Mouse (Mus musculus): Measurements from ENCODE around the gene Pcnx2. TPM values are rescaled to one million over a fixed set of nuclear protein-coding genes. Genes with fewer than 3 reads are reported as not detected.
A peak's percentile ranks its signal among the peaks of the same experiment; 100 is the strongest.

Gene Pcnx2
- polyA plus RNA-seq, 1 experiment from 2014 or later = 0.74 TPM

GRCm38 (mm10) chr8:125919560-125919959 is 21.4 kb upstream of the Pcnx2 start:
- Histone ChIP-seq H3K9ac (ENCODE audit: low read length) (no peak overlapping the region), H3K9me3 (ENCODE audit: control insufficient read depth, low read length) (no peaks in the 10 kb centered on the region), H3K36me3 (ENCODE audit: control insufficient read depth, insufficient read depth, low read length) (no peaks in the 10 kb centered on the region), H3K27me3 (ENCODE audit: control insufficient read depth, insufficient read depth, low read length) (no peaks in the 10 kb centered on the region), H3K4me3 (ENCODE audit: low read depth, low read length) (no peak overlapping the region), H3K27ac (ENCODE audit: low read depth, low read length) (no peak overlapping the region), H3K4me1 (ENCODE audit: control insufficient read depth, insufficient read depth, low read length) (no peaks in the 10 kb centered on the region), H3K4me2 (no peak overlapping the region)
- ATAC-seq (ENCODE audit: low FRiP score) (no peak), DNase-seq (ENCODE audit: low spot score, missing footprints) (no peak)
- WGBS = 49% methylated on average over 8 of the region's 8 CpGs

DNA sequence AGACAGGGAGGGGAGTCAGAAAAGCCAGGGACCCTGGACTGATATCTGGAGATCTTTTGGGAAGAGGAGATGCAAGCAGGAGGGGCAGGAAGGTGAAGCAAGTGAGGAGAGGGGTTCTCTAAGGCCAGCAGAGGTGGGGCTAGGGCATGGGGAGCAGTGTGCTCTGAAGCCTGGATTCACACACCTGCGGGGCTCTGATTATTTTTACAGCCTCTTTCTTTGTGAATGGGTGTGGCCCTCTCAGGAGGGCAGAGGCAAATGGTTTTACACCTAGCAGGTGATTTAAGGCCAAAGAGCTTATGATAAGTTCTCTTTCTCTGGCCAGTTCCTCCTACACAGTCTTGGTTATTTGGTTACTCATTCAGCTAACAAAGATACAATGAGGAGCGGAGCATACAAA is 20.6 kb upstream of the Pcnx2 start:
- DNase-seq (ENCODE audit: low spot score, missing footprints) (no peak), ATAC-seq (ENCODE audit: low FRiP score) (no peak)
- no peak overlapping the region for H3K27ac ChIP-seq (ENCODE audit: low read depth, low read length)
- H3K27me3 ChIP-seq (ENCODE audit: control insufficient read depth, insufficient read depth, low read length) = no peaks in the 10 kb centered on the region
- H3K9me3 ChIP-seq (ENCODE audit: control insufficient read depth, low read length) = no peaks in the 10 kb centered on the region
- H3K36me3 ChIP-seq (ENCODE audit: control insufficient read depth, insufficient read depth, low read length) = no peaks in the 10 kb centered on the region
- H3K4me2 ChIP-seq = no peak overlapping the region
- H3K4me3 ChIP-seq (ENCODE audit: low read depth, low read length) = no peak overlapping the region
- no peaks in the 10 kb centered on the region for H3K4me1 ChIP-seq (ENCODE audit: control insufficient read depth, insufficient read depth, low read length)
- H3K9ac ChIP-seq (ENCODE audit: low read length) = no peak overlapping the region
- WGBS = 82% methylated on average over 2 of the region's 2 CpGs

GRCm38 (mm10) chr8:125917013-125917412 is 18.9 kb upstream of the Pcnx2 start:
- no peak for ATAC-seq (ENCODE audit: low FRiP score)
- WGBS = 82% methylated on average over 10 of the region's 10 CpGs

DNA sequence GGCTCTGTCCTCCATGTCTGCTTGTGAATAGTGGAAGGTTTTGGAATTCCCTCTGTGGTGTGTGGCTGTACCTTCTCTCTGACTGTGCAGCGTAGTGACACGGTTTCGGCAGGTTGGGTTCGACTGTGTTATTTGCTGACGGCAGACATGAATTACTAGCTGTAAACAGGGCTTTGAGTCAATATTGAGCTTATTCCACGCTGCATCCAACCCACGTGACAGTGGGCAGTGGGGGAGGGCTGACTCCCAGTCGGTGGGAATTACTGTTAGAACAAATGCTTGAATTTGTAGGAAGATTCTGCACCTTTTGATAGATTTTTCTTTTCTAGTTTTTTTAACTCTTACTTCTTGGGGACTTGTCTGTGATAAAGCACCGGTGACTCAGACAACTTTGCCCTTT is 16.3 kb upstream of the Pcnx2 start:
- DNase-seq (ENCODE audit: low spot score, missing footprints) = no peak
- WGBS = 84% methylated on average over 9 of the region's 9 CpGs
- Histone ChIP-seq H3K9me3 (ENCODE audit: control insufficient read depth, low read length) (no peaks in the 10 kb centered on the region), H3K27me3 (ENCODE audit: control insufficient read depth, insufficient read depth, low read length) (peaks cover 37% of the 10 kb centered on the region), H3K4me3 (ENCODE audit: low read depth, low read length) (no peak overlapping the region), H3K4me1 (ENCODE audit: control insufficient read depth, insufficient read depth, low read length) (peaks cover 11% of the 10 kb centered on the region), H3K4me2 (no peak overlapping the region), H3K27ac (ENCODE audit: low read depth, low read length) (no peak overlapping the region), H3K36me3 (ENCODE audit: control insufficient read depth, insufficient read depth, low read length) (no peaks in the 10 kb centered on the region), H3K9ac (ENCODE audit: low read length) (no peak overlapping the region)
- ATAC-seq (ENCODE audit: low FRiP score) = no peak

More at GRCm38 (mm10) chr8:125917013-125917412, 18.9 kb upstream of the Pcnx2 start:
- Histone ChIP-seq H3K27ac (ENCODE audit: low read depth, low read length) (no peak overlapping the region), H3K9ac (ENCODE audit: low read length) (no peak overlapping the region), H3K27me3 (ENCODE audit: control insufficient read depth, insufficient read depth, low read length) (peaks cover 11% of the 10 kb centered on the region), H3K36me3 (ENCODE audit: control insufficient read depth, insufficient read depth, low read length) (no peaks in the 10 kb centered on the region), H3K4me3 (ENCODE audit: low read depth, low read length) (no peak overlapping the region), H3K4me1 (ENCODE audit: control insufficient read depth, insufficient read depth, low read length) (no peaks in the 10 kb centered on the region), H3K4me2 (no peak overlapping the region), H3K9me3 (ENCODE audit: control insufficient read depth, low read length) (no peaks in the 10 kb centered on the region)
- no peak for DNase-seq (ENCODE audit: low spot score, missing footprints)

- Histone ChIP-seq H3K27me3 (ENCODE audit: control insufficient read depth, insufficient read depth, low read length) (peaks cover 49% of the 10 kb centered on the region), H3K27ac (ENCODE audit: low read depth, low read length) (no peak overlapping the region), H3K4me2 (no peak overlapping the region), H3K9ac (ENCODE audit: low read length) (no peak overlapping the region), H3K4me3 (ENCODE audit: low read depth, low read length) (no peak overlapping the region), H3K9me3 (ENCODE audit: control insufficient read depth, low read length) (no peaks in the 10 kb centered on the region), H3K36me3 (ENCODE audit: control insufficient read depth, insufficient read depth, low read length) (no peaks in the 10 kb centered on the region), H3K4me1 (ENCODE audit: control insufficient read depth, insufficient read depth, low read length) (peaks cover 11% of the 10 kb centered on the region)
- DNase-seq (ENCODE audit: low spot score, missing footprints) = no peak
- WGBS = 74% methylated on average over 4 of the region's 4 CpGs
- no peak for ATAC-seq (ENCODE audit: low FRiP score)
These were observed 15.1 kb upstream of the Pcnx2 start for GRCm38 (mm10) chr8:125913206-125913605.

GRCm38 (mm10) chr8:125911229-125911580 is 13.1 kb upstream of the Pcnx2 start:
- ATAC-seq (ENCODE audit: low FRiP score) (no peak), DNase-seq (ENCODE audit: low spot score, missing footprints) (no peak)
- Histone ChIP-seq H3K27me3 (ENCODE audit: control insufficient read depth, insufficient read depth, low read length) (peaks cover 53% of the 10 kb centered on the region), H3K4me1 (ENCODE audit: control insufficient read depth, insufficient read depth, low read length) (peaks cover 11% of the 10 kb centered on the region), H3K27ac (ENCODE audit: low read depth, low read length) (no peak overlapping the region), H3K4me2 (peak overlapping the region; percentile 90), H3K4me3 (ENCODE audit: low read depth, low read length) (peak overlapping the region; percentile 43), H3K9ac (ENCODE audit: low read length) (peak overlapping the region; percentile 33; the same call in 1 of the 2 replicates), H3K36me3 (ENCODE audit: control insufficient read depth, insufficient read depth, low read length) (no peaks in the 10 kb centered on the region), H3K9me3 (ENCODE audit: control insufficient read depth, low read length) (no peaks in the 10 kb centered on the region)
- WGBS = 4% methylated on average over 31 of the region's 31 CpGs

DNA sequence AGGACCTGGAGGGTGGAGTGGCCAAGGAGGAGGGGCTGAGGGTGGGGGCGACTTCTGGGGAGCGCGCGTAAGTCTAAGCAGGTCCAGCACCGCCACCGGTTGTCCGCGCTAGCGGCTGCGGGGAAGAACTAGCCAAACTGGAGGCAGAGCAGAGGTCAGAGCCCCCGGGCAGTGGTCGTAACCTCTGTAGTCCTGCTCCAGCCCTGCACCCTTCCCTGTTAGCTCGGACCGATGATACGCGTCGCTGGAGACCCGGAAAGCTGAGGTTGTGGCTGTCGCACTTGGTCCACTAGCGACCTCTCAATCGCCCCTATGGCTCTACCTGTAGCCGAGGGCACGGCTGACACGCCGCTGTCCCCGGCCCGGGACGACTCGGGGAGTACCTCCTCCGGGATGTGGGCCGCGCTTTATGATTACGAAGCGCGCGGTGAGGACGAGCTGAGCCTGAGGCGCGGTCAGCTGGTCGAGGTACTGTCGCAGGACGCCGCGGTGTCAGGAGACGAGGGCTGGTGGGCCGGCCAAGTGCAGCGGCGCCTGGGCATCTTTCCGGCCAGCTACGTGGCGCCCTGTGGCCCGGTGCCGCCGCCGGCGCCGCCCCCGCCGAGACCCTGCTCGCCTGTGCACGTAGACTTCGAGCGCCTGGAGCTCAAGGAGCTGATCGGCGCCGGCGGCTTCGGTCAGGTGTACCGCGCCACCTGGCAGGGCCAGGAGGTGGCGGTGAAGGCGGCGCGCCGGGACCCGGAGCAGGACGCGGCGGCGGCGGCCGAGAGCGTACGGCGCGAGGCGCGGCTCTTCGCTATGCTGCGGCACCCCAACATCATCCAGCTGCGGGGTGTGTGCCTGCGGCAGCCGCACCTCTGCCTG is 12.5 kb upstream of the Pcnx2 start, which contains the start of gene Map3k21:
TSS of gene Map3k21 (plus strand) at position 86 of the 864 bp plus-strand sequence.
- H3K36me3 ChIP-seq (ENCODE audit: control insufficient read depth, insufficient read depth, low read length) = no peaks in the 10 kb centered on the region
- H3K9me3 ChIP-seq (ENCODE audit: control insufficient read depth, low read length) = no peaks in the 10 kb centered on the region
- peak within 1 kb of the TSS; percentile 33; the same call in 1 of the 2 replicates for H3K9ac ChIP-seq (ENCODE audit: low read length)
- H3K4me1 ChIP-seq (ENCODE audit: control insufficient read depth, insufficient read depth, low read length) = peaks cover 11% of the 10 kb centered on the region
- DNase-seq (ENCODE audit: low spot score, missing footprints) (peak; percentile 96), ATAC-seq (ENCODE audit: low FRiP score) (peak; percentile 59)
- peak within 1 kb of the TSS; percentile 90 for H3K4me2 ChIP-seq
- H3K4me3 ChIP-seq (ENCODE audit: low read depth, low read length) = peak within 1 kb of the TSS; percentile 43
- no peak within 1 kb of the TSS for H3K27ac ChIP-seq (ENCODE audit: low read depth, low read length)
- H3K27me3 ChIP-seq (ENCODE audit: control insufficient read depth, insufficient read depth, low read length) = peaks cover 53% of the 10 kb centered on the region
- WGBS = under 1% methylated on average over 80 of the region's 93 CpGs

- H3K27me3 ChIP-seq (ENCODE audit: control insufficient read depth, insufficient read depth, low read length) = peaks cover 53% of the 10 kb centered on the region
- no peak overlapping the region for H3K9ac ChIP-seq (ENCODE audit: low read length)
- no peaks in the 10 kb centered on the region for H3K36me3 ChIP-seq (ENCODE audit: control insufficient read depth, insufficient read depth, low read length)
- peak overlapping the region; percentile 43 for H3K4me3 ChIP-seq (ENCODE audit: low read depth, low read length)
- DNase-seq (ENCODE audit: low spot score, missing footprints) = peak; percentile 90
- peak overlapping the region; percentile 90 for H3K4me2 ChIP-seq
- no peak for ATAC-seq (ENCODE audit: low FRiP score)
- 4% methylated on average over 30 of the region's 30 CpGs for WGBS
- peaks cover 11% of the 10 kb centered on the region for H3K4me1 ChIP-seq (ENCODE audit: control insufficient read depth, insufficient read depth, low read length)
- no peak overlapping the region for H3K27ac ChIP-seq (ENCODE audit: low read depth, low read length)
- H3K9me3 ChIP-seq (ENCODE audit: control insufficient read depth, low read length) = no peaks in the 10 kb centered on the region
These were observed 11.7 kb upstream of the Pcnx2 start for GRCm38 (mm10) chr8:125909661-125910364.

DNA sequence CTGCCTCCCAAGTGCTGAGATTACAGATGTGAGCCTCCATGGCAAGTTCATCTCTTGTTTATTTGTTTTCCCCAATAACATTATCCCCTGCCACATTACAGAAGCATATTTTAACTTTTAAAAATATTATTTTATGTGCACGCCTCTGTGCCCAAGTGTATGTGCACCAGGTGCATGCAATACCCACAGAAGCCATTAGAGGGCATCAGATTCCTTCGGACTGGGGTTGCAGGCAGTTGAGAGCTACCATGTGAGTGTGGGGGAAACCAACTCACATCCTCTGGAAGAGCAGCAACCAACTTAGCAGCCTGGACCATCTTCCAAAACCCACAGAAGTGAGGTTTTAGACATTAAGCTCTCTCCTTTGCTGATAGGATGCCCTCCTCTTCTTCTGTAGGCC is 9.2 kb upstream of the Pcnx2 start:
- peak; percentile 31 for DNase-seq (ENCODE audit: low spot score, missing footprints)
- Histone ChIP-seq H3K4me3 (ENCODE audit: low read depth, low read length) (no peak overlapping the region), H3K9ac (ENCODE audit: low read length) (no peak overlapping the region), H3K36me3 (ENCODE audit: control insufficient read depth, insufficient read depth, low read length) (no peaks in the 10 kb centered on the region), H3K27me3 (ENCODE audit: control insufficient read depth, insufficient read depth, low read length) (peaks cover 44% of the 10 kb centered on the region), H3K27ac (ENCODE audit: low read depth, low read length) (no peak overlapping the region), H3K9me3 (ENCODE audit: control insufficient read depth, low read length) (no peaks in the 10 kb centered on the region), H3K4me2 (no peak overlapping the region), H3K4me1 (ENCODE audit: control insufficient read depth, insufficient read depth, low read length) (peaks cover 11% of the 10 kb centered on the region)
- WGBS = 64% methylated on average over 2 of the region's 2 CpGs
- no peak for ATAC-seq (ENCODE audit: low FRiP score)

Measured in midbrain, embryonic 11.5 days (tissue).